ENCODE assay signal across 15 mouse cellular contexts in genomic region chr10:81646015-81646555, GRCm38 (mm10). TPM values are rescaled to one million over a fixed set of nuclear protein-coding genes. Genes with fewer than 3 reads are reported as not detected.
DNase-seq lines count a peak whose midpoint lies in the region; ATAC-seq and TF ChIP-seq lines count a peak whose summit lies in the region.
"Had no signal": no experiment of that assay in that cellular context is flagged by ENCODE, and none has a peak within 500 bp of the region (broad histone marks: within the 10 kb centered on the region; RNA-seq: fewer than 3 reads in every experiment).

No protein-coding gene starts in this region.

- TF ChIP-seq EP300 in stomach, postnatal 0 days (optimal IDR thresholded peaks at IDR 0.05), result no peak

- 0 out of 2 replicates have a peak, but pooled peaks cover 13% of the 10 kb centered on the region for H3K27me3 ChIP-seq in hindbrain, embryonic 13.5 days
- H3K27me3 ChIP-seq in stomach, postnatal 0 days (ENCODE audit: control insufficient read depth, insufficient read depth, low read length), result no peaks in the 10 kb centered on the region
- H3K27me3 ChIP-seq: megakaryocyte, embryonic 14.5 days had no signal

- peaks cover 6% of the 10 kb centered on the region for H3K36me3 ChIP-seq in hindbrain, embryonic 13.5 days
- no peaks in the 10 kb centered on the region for H3K36me3 ChIP-seq in stomach, postnatal 0 days (ENCODE audit: control insufficient read depth, insufficient read depth, low read length)

- H3K27ac ChIP-seq in hindbrain, embryonic 13.5 days, result no peak overlapping the region
- H3K27ac ChIP-seq in stomach, postnatal 0 days (replicated peaks), result no peak overlapping the region
- H3K27ac ChIP-seq: embryonic facial prominence, embryonic 10.5 days; forebrain, embryonic 10.5 days; heart, embryonic 10.5 days had no signal

- TF ChIP-seq CTCF in stomach, postnatal 0 days (IDR thresholded peaks at IDR 0.05; ENCODE audit: low read depth), result no peak

- 87% methylated on average over 7 of the region's 7 CpGs for whole genome bisulfite sequencing in hindbrain, embryonic 13.5 days
- WGBS in stomach, postnatal 0 days, result 72% methylated on average over 7 of the region's 7 CpGs

- H3K4me3 ChIP-seq in hindbrain, embryonic 13.5 days, result no peak overlapping the region
- H3K4me3 ChIP-seq in stomach, postnatal 0 days (ENCODE audit: low read depth, low read length), result no peak overlapping the region
- H3K4me3 ChIP-seq: embryonic facial prominence, embryonic 10.5 days; forebrain, embryonic 10.5 days; heart, embryonic 10.5 days; megakaryocyte, embryonic 14.5 days had no signal

- no peak overlapping the region for H3K4me2 ChIP-seq in hindbrain, embryonic 13.5 days
- no peak overlapping the region for H3K4me2 ChIP-seq in stomach, postnatal 0 days (replicated peaks; ENCODE audit: low read depth)
- H3K4me2 ChIP-seq: lung, embryonic 14.5 days had no signal

- peaks cover 38% of the 10 kb centered on the region for H3K4me1 ChIP-seq in hindbrain, embryonic 13.5 days (replicated peaks)
- H3K4me1 ChIP-seq in stomach, postnatal 0 days (replicated peaks; ENCODE audit: control insufficient read depth, insufficient read depth), result 0 out of 2 replicates have a peak, but pooled peaks cover 3% of the 10 kb centered on the region

- no peak for ATAC-seq in hindbrain, embryonic 13.5 days (ENCODE audit: low FRiP score)
- ATAC-seq in stomach, postnatal 0 days (ENCODE audit: low FRiP score, low TSS enrichment), result no peak
- ATAC-seq: intestine, postnatal 0 days had no signal

- DNase-seq in cerebellum, adult 9-11 months, result peak; percentile 61
- no peak for DNase-seq in cerebellum, adult 11 months
- peak; percentile 14 for DNase-seq in layer of hippocampus, adult 11-12 months (ENCODE audit: low spot score)
- DNase-seq in layer of hippocampus, postnatal 36 days, result no peak
- DNase-seq in 3T3-L1 (ENCODE audit: low read depth, low spot score), result peak; percentile 79
- DNase-seq in brain, adult 2 months (ENCODE audit: low read depth, low spot score), result peak; percentile 2
- DNase-seq in stomach, postnatal 0 days (ENCODE audit: low spot score), result no peak
- DNase-seq: heart, postnatal 4 days; lung, embryonic 14.5 days had no signal

- H3K9me3 ChIP-seq in hindbrain, embryonic 13.5 days, result 0 out of 2 replicates have a peak, but pooled peaks cover under 1% of the 10 kb centered on the region
- no peaks in the 10 kb centered on the region for H3K9me3 ChIP-seq in stomach, postnatal 0 days (ENCODE audit: control insufficient read depth, low read length)
- H3K9me3 ChIP-seq: heart, embryonic 10.5 days; megakaryocyte, embryonic 14.5 days had no signal

- no peak overlapping the region for H3K9ac ChIP-seq in hindbrain, embryonic 13.5 days
- H3K9ac ChIP-seq in stomach, postnatal 0 days (ENCODE audit: low read length), result no peak overlapping the region
- H3K9ac ChIP-seq: lung, embryonic 14.5 days had no signal

RNA-seq across cellular contexts. Expression of gene Gm10778, which starts 2.8 kb away (rescaled TPM):
- 1 to 10 TPM; 3.8 to 4.9 TPM for total RNA-seq in layer of hippocampus, postnatal 36 days (2021)
- 6.2 and 6.4 TPM in 2 replicates for polyA plus RNA-seq in hindbrain, embryonic 13.5 days (2015; fragmentation: Nextera tagmentation; extraction: Ambion mirVana)
- 2.4 TPM in 2 replicates for polyA plus RNA-seq in stomach, postnatal 0 days (2015; fragmentation: Nextera tagmentation; extraction: Ambion mirVana)

RNA-seq across cellular contexts. Expression of gene Ankrd24, which starts 17.7 kb away (rescaled TPM):
- total RNA-seq in layer of hippocampus, postnatal 36 days (2021), result 10 to 100 TPM; 31.6 to 41.0 TPM
- 11.7 and 13.5 TPM in 2 replicates for polyA plus RNA-seq in hindbrain, embryonic 13.5 days (2015; fragmentation: Nextera tagmentation; extraction: Ambion mirVana)
- 3.3 and 5.3 TPM in 2 replicates for polyA plus RNA-seq in stomach, postnatal 0 days (2015; fragmentation: Nextera tagmentation; extraction: Ambion mirVana)

RNA-seq across cellular contexts. Expression of gene Sirt6, which starts 18.5 kb away (rescaled TPM):
- total RNA-seq in layer of hippocampus, postnatal 36 days (2021), result 10 to 100 TPM; 26.2 to 27.9 TPM
- 57.7 and 63.8 TPM in 2 replicates for polyA plus RNA-seq in hindbrain, embryonic 13.5 days (2015; fragmentation: Nextera tagmentation; extraction: Ambion mirVana)
- polyA plus RNA-seq in stomach, postnatal 0 days (2015; fragmentation: Nextera tagmentation; extraction: Ambion mirVana), result 15.1 and 15.6 TPM in 2 replicates

RNA-seq across cellular contexts. Expression of gene BC025920, which starts 40.0 kb away (rescaled TPM):
- total RNA-seq in layer of hippocampus, postnatal 36 days (2021), result 1 to 10 TPM; 3.6 to 3.9 TPM
- polyA plus RNA-seq in hindbrain, embryonic 13.5 days (2015; fragmentation: Nextera tagmentation; extraction: Ambion mirVana), result 1.8 and 2.7 TPM in 2 replicates
- polyA plus RNA-seq in stomach, postnatal 0 days (2015; fragmentation: Nextera tagmentation; extraction: Ambion mirVana), result 0.24 and 0.35 TPM in 2 replicates

RNA-seq across cellular contexts. Expression of gene Tle6, which starts 45.2 kb away (rescaled TPM):
- 1 to 10 TPM; 1.3 to 3.0 TPM for total RNA-seq in layer of hippocampus, postnatal 36 days (2021)
- 3.0 and 4.2 TPM in 2 replicates for polyA plus RNA-seq in hindbrain, embryonic 13.5 days (2015; fragmentation: Nextera tagmentation; extraction: Ambion mirVana)
- 7.6 and 8.9 TPM in 2 replicates for polyA plus RNA-seq in stomach, postnatal 0 days (2015; fragmentation: Nextera tagmentation; extraction: Ambion mirVana)

Comparison
In these comparisons a context has a peak if more than half of its experiments do, and no peak if none do; other contexts are left out.
1. DNase-seq: peak in cerebellum, adult 9-11 months (single experiment), layer of hippocampus, adult 11-12 months (single experiment), 3T3-L1 (single experiment) and brain, adult 2 months (single experiment); none in cerebellum, adult 11 months (single experiment), layer of hippocampus, postnatal 36 days (0 of 2) and stomach, postnatal 0 days (single experiment).